Mouse (Mus musculus) lung, embryonic 14.5 days (tissue): Measurements from ENCODE around the gene Dlg2. TPM values are rescaled to one million over a fixed set of nuclear protein-coding genes. Genes with fewer than 3 reads are reported as not detected.
A peak's percentile ranks its signal among the peaks of the same experiment; 100 is the strongest.

Experiments
- ATAC-seq: fragments of 200-750 bp; cut with Nextera tagmentation; 2 replicates; pipeline ENCODE4 v1.8.0; 2017; ENCODE audit warnings: mild to moderate bottlenecking, moderate TSS enrichment, moderate library complexity; ENCODE audit not compliant: insufficient read depth
- DNase-seq: peaks from one replicate; pipeline ENCODE4 v3.0.0-alpha.2; 2015
- H3K27ac ChIP-seq: fragments of 300-500 bp; sonication (generic); 2 replicates; pipeline ENCODE4 v1.5.1; 2014; ENCODE audit warnings: low read depth, mild to moderate bottlenecking, moderate library complexity
- H3K27me3 ChIP-seq: fragments of 300-500 bp; sonication (generic); 2 replicates; pipeline ENCODE4 v1.6.1; 2014; ENCODE audit warnings: low read length, control low read depth; ENCODE audit not compliant: insufficient read depth
- H3K36me3 ChIP-seq: fragments of 300-500 bp; sonication (generic); 2 replicates; pipeline ENCODE4 v1.6.1; 2014; ENCODE audit warnings: control low read depth; ENCODE audit not compliant: insufficient read depth
- H3K4me1 ChIP-seq: fragments of 300-500 bp; sonication (generic); 2 replicates; pipeline ENCODE4 v1.6.1; 2014; ENCODE audit warnings: antibody characterized with exemption, control low read depth; ENCODE audit not compliant: insufficient read depth
- H3K4me2 ChIP-seq: fragments of 300-500 bp; sonication (generic); 2 replicates; pipeline ENCODE4 v1.6.1; 2014; ENCODE audit warnings: mild to moderate bottlenecking
- H3K4me3 ChIP-seq: fragments of 300-500 bp; sonication (generic); 2 replicates; pipeline ENCODE4 v1.5.1; 2014; ENCODE audit warnings: low read depth, low read length
- H3K9ac ChIP-seq: fragments of 300-500 bp; sonication (generic); 2 replicates; pipeline ENCODE4 v1.6.1; 2014
- H3K9me3 ChIP-seq: fragments of 300-500 bp; sonication (generic); 2 replicates; pipeline ENCODE4 v1.6.1; 2016; ENCODE audit warnings: low read depth, low read length, control low read depth
- CTCF ChIP-seq: IDR thresholded peaks from 2 replicates; pipeline ENCODE4 v1.5.1; 2016; ENCODE audit warnings: antibody characterized with exemption, low read depth
- WGBS: fragments of 180-500 bp; shearing (Covaris S2); extraction: QIAGEN DNeasy Blood & Tissue Kit; methylation state at CpG from one replicate; pipeline ENCODE4 v1.1.7; 2014; 5-methylcytosine and 5-hydroxymethylcytosine counted together
- polyA plus RNA-seq: library from polyadenylated mRNA; unstranded; fragments of >200 nt; fragmentation: Nextera tagmentation; extraction: Ambion mirVana; gene quantifications from 2 replicates; pipeline ENCODE4 v1.2.1, GENCODE M21; 2014

Dlg2 gene
- polyA plus RNA-seq, 1 experiment from 2014 or later = 0.25 TPM

DNA sequence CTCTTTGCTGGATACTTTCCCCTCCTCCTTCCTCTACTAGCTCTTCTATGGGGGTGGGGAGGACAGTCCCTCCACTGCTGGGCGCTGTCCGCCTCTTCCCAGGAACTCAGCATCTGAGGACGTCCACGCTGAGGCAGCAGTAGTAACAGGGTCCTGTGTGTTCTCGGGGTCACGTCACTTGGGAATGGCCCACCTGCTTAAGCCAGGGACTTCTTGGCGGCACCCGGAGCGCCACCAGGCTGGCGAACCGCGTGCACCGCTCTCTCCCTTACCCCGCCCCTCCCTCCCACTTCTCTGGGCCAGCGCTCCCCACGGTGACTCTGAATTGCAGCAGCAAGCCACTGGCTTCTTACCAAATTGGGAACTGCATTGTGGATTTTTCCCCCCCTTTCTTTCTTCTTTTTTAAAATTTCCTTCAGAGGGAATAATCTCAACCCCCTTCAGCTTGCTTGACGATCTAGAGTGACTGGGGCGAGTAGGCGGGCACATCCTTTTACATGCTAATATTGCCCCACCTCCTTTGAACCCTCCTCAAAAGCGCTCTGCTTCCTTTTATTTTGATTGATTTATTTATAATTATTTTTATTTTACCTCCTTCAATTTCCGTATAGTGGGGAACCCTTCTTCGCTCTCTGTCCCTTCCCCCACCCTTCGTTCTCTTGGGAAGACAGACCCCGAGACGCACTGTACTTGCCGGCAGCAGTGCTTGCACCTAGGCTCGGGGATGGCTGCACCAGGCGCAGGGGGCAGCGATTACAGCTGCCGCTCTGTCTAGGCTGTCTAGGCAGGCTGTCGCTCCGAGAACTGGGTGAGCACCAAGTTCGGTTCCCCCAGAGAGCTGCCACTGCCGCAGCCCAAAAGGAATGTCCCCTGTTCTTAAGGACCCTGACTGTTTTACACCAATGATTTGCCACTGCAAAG lies 785.8 kb downstream of the Dlg2 start:
- under 1% methylated on average over 34 of the region's 34 CpGs for WGBS

GRCm38 (mm10) chr7:91262998-91263397 lies 786.5 kb downstream of the Dlg2 start:
- H3K4me2 ChIP-seq = peak overlapping the region; percentile 70
- no peak for TF ChIP-seq CTCF
- no peak overlapping the region for H3K27ac ChIP-seq
- 0 out of 2 replicates have a peak, but pooled peaks cover 4% of the 10 kb centered on the region for H3K4me1 ChIP-seq
- H3K36me3 ChIP-seq = no peaks in the 10 kb centered on the region
- DNase-seq (peak; percentile 2), ATAC-seq (no peak)
- no peaks in the 10 kb centered on the region for H3K9me3 ChIP-seq
- WGBS = 6% methylated on average over 9 of the region's 9 CpGs
- H3K9ac ChIP-seq = no peak overlapping the region
- peaks cover 9% of the 10 kb centered on the region; the same call in 1 of the 2 replicates for H3K27me3 ChIP-seq
- peak overlapping the region; percentile 31 for H3K4me3 ChIP-seq

More for the DNA sequence above, 785.8 kb downstream of the Dlg2 start:
- no peak for TF ChIP-seq CTCF
- H3K4me3 ChIP-seq = peak overlapping the region; percentile 31
- no peak overlapping the region for H3K27ac ChIP-seq
- DNase-seq (peak; percentile 18), ATAC-seq (peak; percentile 71; the same call in 1 of the 2 replicates)
- H3K9me3 ChIP-seq = no peaks in the 10 kb centered on the region
- no peak overlapping the region for H3K9ac ChIP-seq
- H3K4me2 ChIP-seq = peak overlapping the region; percentile 70
- 0 out of 2 replicates have a peak, but pooled peaks cover 4% of the 10 kb centered on the region for H3K4me1 ChIP-seq
- peaks cover 9% of the 10 kb centered on the region; the same call in 1 of the 2 replicates for H3K27me3 ChIP-seq
- no peaks in the 10 kb centered on the region for H3K36me3 ChIP-seq

GRCm38 (mm10) chr7:91267764-91268163 lies 791.3 kb downstream of the Dlg2 start:
- Histone ChIP-seq H3K9ac (no peak overlapping the region), H3K4me2 (no peak overlapping the region), H3K4me1 (0 out of 2 replicates have a peak, but pooled peaks cover under 1% of the 10 kb centered on the region), H3K27me3 (peaks cover 6% of the 10 kb centered on the region; the same call in 1 of the 2 replicates), H3K4me3 (no peak overlapping the region), H3K9me3 (no peaks in the 10 kb centered on the region), H3K36me3 (no peaks in the 10 kb centered on the region), H3K27ac (no peak overlapping the region)
- 13% methylated on average over 1 of the region's 1 CpGs for WGBS
- DNase-seq (peak; percentile 85), ATAC-seq (no peak)
- TF ChIP-seq CTCF = no peak

- DNase-seq (no peak), ATAC-seq (no peak)
- no peaks in the 10 kb centered on the region for H3K27me3 ChIP-seq
- H3K9me3 ChIP-seq = no peaks in the 10 kb centered on the region; the same call in 1 of the 2 replicates
- no peaks in the 10 kb centered on the region for H3K4me1 ChIP-seq
- TF ChIP-seq CTCF = no peak
- no peak overlapping the region for H3K4me3 ChIP-seq
- no peak overlapping the region for H3K9ac ChIP-seq
- H3K36me3 ChIP-seq = no peaks in the 10 kb centered on the region
- H3K4me2 ChIP-seq = no peak overlapping the region
- no peak overlapping the region for H3K27ac ChIP-seq
- WGBS = 93% methylated on average over 3 of the region's 3 CpGs
Observed at GRCm38 (mm10) chr7:91284167-91284566, 807.7 kb downstream of the Dlg2 start.

DNA sequence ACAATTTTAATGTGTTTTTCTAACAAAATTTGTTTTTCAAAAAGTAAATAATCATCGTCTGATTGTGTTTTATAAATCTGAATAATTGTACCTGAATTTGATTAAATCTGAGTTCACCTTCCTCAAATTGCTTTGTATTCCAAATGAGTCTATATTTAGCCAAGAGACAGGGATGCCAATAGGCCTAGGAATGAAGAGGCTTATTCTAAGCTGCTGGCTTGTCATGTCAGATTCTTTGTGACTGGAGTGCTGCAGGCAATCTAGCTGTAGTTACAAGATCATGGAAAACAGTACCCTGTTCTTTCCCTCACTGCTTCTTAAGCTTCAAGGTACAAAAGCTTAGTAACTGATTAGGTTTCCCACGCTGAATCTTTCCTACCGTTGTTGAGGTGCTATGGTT lies 811.9 kb downstream of the Dlg2 start:
- WGBS = 66% methylated on average over 3 of the region's 3 CpGs
- DNase-seq (no peak), ATAC-seq (no peak)
- Histone ChIP-seq H3K27me3 (no peaks in the 10 kb centered on the region), H3K36me3 (no peaks in the 10 kb centered on the region), H3K9ac (no peak overlapping the region), H3K27ac (no peak overlapping the region), H3K4me2 (no peak overlapping the region), H3K9me3 (no peaks in the 10 kb centered on the region; the same call in 1 of the 2 replicates), H3K4me1 (no peaks in the 10 kb centered on the region), H3K4me3 (no peak overlapping the region)
- TF ChIP-seq CTCF = no peak

DNA sequence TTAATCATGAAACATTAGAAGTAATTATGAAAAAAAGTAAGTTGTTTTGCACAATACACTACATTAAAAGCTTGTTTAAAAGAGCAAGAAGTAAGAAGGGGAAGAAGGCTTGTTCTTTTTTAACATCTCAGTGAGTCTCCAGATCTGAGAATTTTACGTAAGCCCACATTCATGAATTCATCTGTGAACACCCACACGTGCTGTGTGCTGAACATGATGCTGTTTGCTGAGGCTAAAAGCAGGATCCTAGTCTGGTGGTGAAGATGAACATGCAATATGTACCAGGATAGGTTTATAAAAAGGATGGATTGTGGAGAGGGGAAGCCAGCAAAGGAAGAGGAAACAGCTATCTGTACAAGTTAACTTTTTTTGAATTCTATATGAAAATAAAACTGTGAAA lies 819.7 kb downstream of the Dlg2 start:
- Histone ChIP-seq H3K4me3 (no peak overlapping the region), H3K4me2 (no peak overlapping the region), H3K36me3 (no peaks in the 10 kb centered on the region), H3K9me3 (no peaks in the 10 kb centered on the region), H3K27me3 (no peaks in the 10 kb centered on the region), H3K4me1 (no peaks in the 10 kb centered on the region), H3K9ac (no peak overlapping the region), H3K27ac (no peak overlapping the region)
- ATAC-seq (no peak), DNase-seq (no peak)
- WGBS = 72% methylated on average over 2 of the region's 2 CpGs
- TF ChIP-seq CTCF = no peak

- 41% methylated on average over 5 of the region's 5 CpGs for WGBS
- ATAC-seq = no peak
- H3K4me3 ChIP-seq = no peak overlapping the region
Observed at GRCm38 (mm10) chr7:91311177-91311576, 834.7 kb downstream of the Dlg2 start.

More at GRCm38 (mm10) chr7:91311177-91311576, 834.7 kb downstream of the Dlg2 start:
- no peak for DNase-seq
- H3K4me1 ChIP-seq = no peaks in the 10 kb centered on the region
- no peak overlapping the region for H3K4me2 ChIP-seq
- H3K27me3 ChIP-seq = no peaks in the 10 kb centered on the region
- no peaks in the 10 kb centered on the region for H3K9me3 ChIP-seq
- no peak overlapping the region for H3K9ac ChIP-seq
- H3K27ac ChIP-seq = no peak overlapping the region
- no peaks in the 10 kb centered on the region for H3K36me3 ChIP-seq
- no peak for TF ChIP-seq CTCF
